Mouse (Mus musculus): ENCODE results near the gene Tcf7.
A peak's percentile ranks its signal among the peaks of the same experiment; 100 is the strongest.

Gene Tcf7

DNA sequence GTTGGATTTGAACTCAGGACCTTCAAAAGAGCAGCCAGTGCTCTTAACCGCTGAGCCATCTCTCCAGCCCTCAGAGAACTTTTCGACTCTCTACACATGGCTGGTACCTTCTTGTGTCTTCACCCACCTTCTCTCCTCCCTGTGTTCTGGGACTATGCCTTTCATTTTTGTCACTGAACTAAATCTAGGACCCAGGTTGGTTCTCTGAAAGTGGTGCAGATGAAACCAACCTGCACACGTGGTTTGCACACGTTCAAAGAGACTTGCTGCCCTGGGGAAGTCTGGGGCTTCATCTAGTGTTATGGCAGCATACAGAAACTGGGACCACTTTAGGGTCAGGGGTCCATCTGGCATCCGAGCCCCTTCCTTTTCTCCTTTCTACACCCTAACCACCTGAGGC is 15.5 kb downstream of the Tcf7 start:
- DNase-seq, result peak; percentile 27 to 39

- peak; percentile 63 to 74 for DNase-seq
Observed at GRCm38 (mm10) chr11:52265616-52266307, 17.1 kb downstream of the Tcf7 start.

DNA sequence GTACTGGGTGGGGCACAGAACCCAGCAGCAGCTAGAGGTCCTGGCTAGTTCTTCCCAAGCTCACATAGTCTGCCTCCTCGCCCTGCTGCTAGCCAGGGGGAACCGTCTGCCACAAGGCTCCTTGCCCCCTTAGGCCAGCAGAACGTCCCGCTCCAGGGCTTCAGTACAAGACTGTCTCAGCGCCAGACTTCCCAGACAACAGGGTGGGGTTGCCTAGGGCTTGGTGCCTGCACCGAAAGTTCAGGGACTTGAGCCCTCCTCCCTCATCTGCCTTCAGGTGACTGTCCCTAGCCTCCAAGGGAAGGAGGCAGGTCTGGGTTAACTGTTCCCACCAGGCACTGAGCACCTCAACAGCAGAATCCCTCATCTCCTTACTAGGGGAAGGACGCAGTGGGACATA is 17.9 kb downstream of the Tcf7 start:
- peak; percentile 30 to 55 for DNase-seq

- DNase-seq, result peak; percentile 25 to 43
Observed at GRCm38 (mm10) chr11:52262338-52262737, 20.5 kb downstream of the Tcf7 start.

DNA sequence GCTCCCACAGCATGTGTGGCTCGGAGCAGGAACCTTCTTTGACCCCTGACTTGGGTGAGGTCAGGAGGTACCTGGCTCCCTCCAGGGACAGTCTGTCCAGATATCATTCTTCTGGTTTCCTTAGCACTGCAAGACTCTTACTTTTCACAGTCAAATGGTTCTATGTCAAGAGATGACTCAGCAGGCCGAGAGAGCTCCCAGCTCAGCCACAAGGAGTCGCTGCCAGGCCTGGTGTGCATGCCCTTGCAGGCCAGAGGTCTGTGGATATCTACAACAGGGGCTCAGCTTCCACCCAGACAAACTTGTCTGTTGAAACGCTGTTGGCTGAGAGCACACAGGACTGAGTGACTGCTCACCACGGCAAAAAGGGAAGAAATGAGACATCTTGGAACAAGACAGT is 20.9 kb downstream of the Tcf7 start:
- DNase-seq, result peak; percentile 61 to 72

DNA sequence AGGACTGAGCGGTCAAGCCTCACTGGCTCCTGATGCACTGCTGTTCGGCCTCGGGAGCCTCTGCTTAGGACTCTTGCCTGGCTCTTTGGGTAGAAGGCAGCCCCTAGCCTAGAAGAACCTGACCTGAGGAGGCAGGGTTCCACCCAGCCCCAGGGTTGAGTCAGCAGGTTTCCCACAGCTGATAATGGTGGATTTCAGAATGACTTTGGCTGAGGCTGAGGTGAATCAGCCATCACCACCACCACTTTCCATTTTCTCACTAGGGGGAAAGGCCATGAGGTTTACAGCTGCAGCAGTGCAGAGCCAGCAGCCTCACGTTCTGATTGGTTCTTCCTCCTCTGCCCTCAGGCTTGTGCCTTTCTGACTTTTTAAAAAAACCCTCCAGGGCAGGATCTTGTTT is 21.9 kb downstream of the Tcf7 start:
- DNase-seq, result peak; percentile 15 to 33

DNA sequence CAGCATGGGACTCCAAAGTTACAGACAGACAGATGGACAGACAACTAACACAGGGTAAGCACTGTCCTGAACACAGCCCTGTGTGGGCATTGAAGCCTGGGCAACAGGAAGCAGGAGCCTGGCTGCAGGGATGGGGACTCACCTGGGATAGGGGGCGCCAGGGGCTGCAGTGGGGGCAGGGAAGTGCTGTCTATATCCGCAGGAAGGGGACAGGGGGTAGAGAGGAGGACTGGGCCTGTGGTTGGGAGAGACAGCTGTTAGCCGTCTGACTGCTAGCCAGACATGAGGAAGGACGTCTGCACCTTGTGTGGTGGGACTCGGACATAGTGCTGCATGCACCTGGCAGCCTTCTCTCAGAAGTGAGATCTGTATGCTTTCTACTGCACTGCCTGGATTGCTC is 24.1 kb downstream of the Tcf7 start:
- DNase-seq, result peak; percentile 39 to 63

GRCm38 (mm10) chr11:52257376-52257775 is 25.4 kb downstream of the Tcf7 start:
- peak; percentile 12 to 33 for DNase-seq

DNA sequence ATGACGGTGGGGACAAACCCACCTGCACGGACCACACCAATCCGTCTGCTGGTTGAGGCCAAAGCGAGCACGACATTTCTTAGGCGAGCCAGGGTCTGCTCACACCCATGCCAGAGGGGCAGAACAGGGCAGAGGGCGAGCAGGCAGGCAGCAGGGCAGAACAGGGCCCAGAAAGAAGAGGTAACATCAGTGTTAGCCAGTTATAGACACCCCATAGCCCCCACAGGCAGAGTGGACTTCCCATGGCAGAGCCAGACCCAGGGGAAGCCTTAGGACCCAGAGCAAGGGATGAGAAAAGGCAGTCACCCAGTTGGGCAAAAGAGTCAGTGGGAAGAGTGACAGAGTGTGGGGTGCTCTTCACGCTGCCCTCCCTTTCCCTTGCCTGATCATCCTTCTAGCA is 27.7 kb downstream of the Tcf7 start:
- DNase-seq, result peak; percentile 23 to 43

DNA sequence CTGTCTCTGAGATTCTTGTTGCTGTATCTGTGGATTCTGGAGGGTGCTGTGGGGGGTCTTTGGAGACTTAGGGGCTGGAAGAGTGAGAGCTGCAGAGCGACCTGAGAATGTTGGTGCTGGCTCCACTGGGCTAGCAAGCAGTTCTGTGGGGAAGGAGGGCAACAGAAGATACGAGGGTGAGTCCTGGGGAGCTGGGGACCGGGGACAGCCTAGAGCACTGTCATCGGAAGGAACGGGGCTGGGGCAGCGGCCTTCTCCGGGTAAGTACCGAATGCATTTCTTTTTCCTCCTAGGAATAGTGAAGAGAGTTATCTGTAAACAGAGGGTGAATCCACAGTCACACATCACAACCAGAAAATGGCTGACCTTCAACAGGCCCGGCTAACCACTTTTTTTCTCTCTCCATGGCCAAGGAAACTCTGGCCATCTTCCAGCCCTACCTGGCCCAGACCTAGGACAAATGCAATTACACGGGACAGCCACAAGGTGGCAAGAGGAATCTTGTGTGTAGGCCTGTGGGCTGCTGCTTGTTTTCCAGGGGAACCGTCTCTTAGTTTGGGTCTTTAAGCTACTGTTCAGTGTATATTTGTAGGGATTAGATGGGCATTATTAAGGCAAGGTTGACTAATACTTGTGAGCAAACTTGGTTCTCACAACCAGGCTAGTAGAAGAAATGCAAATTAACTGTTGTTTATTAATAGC is 29.0 kb downstream of the Tcf7 start:
- peak; percentile 49 to 62 for DNase-seq

- DNase-seq, result peak; percentile 10 to 34
Observed at GRCm38 (mm10) chr11:52252692-52253091, 30.1 kb downstream of the Tcf7 start.

- peak; percentile 5 to 30 for DNase-seq
Observed at GRCm38 (mm10) chr11:52251770-52252169, 31.0 kb downstream of the Tcf7 start.

GRCm38 (mm10) chr11:52249452-52249851 is 33.4 kb downstream of the Tcf7 start:
- peak in 1 of 2 experiments; percentile 22 for DNase-seq

- no peak for DNase-seq
Observed at GRCm38 (mm10) chr11:52240898-52241542, 41.8 kb downstream of the Tcf7 start.

DNA sequence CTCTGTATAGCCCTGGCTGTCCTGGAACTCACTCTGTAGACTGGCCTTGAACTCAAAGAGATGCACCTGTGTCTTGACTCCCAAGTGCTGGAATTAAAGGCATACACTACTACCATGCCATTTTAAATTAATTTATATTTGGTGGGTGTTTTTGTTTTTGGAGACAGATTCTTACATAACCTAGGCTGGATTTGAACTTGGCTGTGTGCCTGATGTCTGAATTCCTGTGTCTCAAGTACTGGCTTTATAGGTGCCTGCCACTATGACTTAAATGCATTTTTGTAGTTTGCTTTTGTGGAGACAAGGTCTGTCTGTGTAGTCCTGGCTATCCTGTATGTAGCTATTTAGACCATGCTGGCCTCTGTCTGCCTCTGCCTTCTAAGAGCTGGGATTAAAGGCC is 48.3 kb downstream of the Tcf7 start:
- DNase-seq, result no peak

DNA sequence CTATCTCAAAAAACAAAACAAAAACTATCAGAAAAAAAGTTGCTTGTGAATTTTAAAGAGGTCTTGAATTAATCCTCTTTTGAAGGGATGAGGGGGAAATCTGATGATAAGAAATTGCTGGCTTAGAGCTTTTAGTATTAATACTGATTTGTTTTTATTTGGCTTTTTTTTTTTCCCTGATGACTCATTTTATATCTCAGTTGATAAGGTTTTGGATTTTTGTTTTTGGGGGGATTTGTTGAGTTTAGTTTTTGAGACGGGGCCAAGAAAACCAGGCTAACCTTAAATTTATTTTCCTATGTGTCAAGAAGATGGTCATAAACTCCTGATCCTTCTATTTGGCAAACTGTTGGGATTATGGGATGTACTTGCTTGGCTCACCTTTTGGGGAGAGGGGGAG is 48.9 kb downstream of the Tcf7 start:
- no peak for DNase-seq

DNA sequence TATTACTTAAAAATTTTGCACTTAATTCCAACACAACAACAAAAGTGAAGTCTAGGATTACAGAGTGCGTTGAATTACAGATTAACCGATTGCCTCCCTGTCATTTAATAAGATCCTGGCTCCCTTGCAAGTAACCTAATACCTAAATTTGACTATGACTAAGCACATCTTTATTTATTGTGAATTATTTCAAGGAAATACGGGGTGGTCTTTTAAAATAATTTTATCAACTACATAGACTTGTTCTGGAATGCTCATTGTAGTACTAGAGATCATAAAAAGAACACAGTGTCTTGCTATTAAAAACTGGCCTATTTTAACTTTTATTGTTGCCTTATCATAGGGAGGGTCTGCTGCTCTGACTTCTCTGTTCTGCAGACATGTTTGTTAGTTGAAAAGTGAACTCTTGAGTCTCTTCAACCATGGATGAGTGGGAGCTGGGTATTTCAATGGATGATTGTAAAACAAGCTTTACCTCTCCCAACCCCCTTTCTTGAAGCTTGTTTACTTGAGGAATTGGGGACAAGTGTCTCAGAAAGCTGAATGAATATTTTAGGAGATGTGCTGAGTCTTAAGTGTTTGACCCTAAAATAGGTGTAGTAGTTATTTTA is 49.7 kb downstream of the Tcf7 start:
- DNase-seq, result no peak

- peak; percentile 90 to 93 for DNase-seq
Observed at GRCm38 (mm10) chr11:52231606-52232541, 50.9 kb downstream of the Tcf7 start, which contains the start of gene Skp1a. Gene Skp1a (plus strand): TSS chr11:52231995.

GRCm38 (mm10) chr11:52230694-52231093 is 52.1 kb downstream of the Tcf7 start:
- peak in 1 of 2 experiments; percentile 16 for DNase-seq

DNA sequence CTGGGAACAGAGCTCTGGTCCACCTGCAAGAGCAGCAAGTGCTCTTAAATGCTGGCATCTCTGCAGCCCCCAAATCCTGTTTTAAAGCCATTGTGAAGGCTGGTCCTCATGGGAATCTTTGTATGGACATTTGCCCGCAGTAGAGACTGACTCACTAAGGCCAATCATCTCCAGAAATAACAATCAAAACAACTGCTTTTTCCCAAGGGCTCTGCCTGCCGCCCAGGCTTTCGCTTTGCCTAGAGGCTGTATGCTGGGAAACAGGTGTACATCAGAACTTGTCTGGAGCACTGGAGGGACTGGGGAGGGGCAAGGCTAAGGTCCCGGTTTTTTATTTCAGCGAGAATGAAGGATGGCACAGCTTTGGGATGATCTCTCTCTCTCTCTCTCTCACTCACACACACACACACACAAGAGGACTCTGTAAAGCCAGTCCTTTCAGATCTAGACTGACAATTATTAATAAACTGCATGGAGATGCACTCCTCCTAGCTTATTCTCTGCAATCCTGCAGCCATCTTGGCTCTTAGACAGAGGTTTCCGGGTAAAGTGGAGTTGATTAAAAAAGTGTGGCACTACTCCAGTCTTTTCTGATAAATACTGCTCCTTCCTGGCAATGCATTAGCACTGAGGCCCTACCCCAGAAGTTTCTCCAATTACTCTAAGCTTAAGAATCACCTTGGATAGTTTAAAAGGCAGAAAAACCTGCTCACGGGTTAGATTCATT is 53.9 kb downstream of the Tcf7 start:
- no peak for DNase-seq

GRCm38 (mm10) chr11:52227466-52228226 is 55.2 kb downstream of the Tcf7 start:
- DNase-seq, result no peak
